Mouse (Mus musculus) E14TG2a.4 (cell line): Measurements from ENCODE around the gene Hspb6.

Source experiments
- CTCF ChIP-seq: conservative IDR thresholded peaks from 2 replicates; pipeline ENCODE4 v1.5.1; 2014; ENCODE audit warnings: low read length
- POU5F1 ChIP-seq: IDR thresholded peaks from 2 replicates; pipeline ENCODE4 v1.6.1; 2014; ENCODE audit warnings: low read length, borderline replicate concordance

DNA sequence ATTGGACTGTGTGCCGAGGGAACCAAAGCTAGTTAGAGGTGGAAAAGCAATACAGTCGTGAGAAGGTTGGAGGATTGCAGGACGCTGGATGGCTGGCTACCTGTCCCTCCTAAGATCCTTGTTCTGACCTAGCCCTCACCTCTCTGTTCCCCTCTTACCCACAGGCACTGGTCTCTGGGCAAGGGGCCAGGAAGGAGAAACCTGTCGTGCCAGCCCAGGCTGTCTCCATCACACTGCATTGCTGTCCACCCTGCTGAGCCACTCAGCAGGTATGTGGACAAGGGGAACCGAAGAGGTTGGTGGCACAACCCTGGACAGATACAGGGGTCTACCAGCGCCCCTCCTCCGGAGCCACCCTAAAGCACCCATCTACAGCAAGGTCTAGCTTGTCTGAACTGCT lies 48.7 kb downstream of the Hspb6 start:
- TF ChIP-seq CTCF (no peak), POU5F1 (no peak)
